8 mouse cellular contexts compared by ENCODE assay signal in the genomic region with DNA sequence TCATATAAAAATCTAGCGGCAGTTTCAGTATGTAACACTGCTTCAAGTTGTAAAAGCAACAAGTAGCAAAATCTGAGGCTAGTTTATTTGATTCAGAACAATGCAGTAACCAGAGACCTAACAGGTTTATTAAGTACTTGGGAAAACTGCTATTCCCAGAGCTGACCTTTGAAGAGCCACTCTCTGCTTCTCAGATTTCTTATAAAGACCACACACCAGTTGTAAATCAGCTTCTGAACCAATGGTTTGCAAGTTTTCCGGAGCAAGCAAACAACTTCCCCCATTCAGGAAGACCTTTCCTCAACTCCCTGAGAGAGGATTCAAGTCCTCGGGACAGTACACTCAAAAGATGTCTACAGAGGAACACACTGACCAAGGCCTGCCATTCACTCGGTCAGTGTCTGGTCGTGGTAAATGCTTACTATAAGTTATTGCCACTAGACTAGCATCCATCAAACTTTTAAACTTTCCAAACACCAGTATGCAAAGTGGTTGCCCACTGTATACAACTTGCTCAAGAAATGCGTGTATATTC. TPM values are rescaled to one million over a fixed set of nuclear protein-coding genes. Genes with fewer than 3 reads are reported as not detected.
A peak's percentile ranks its signal among the peaks of the same experiment; 100 is the strongest.
DNase-seq lines count a peak whose midpoint lies in the region; ATAC-seq and TF ChIP-seq lines count a peak whose summit lies in the region.

No protein-coding gene starts in this region.

- no peak for TF ChIP-seq POLR2A in liver, adult 2 months (IDR thresholded peaks at IDR 0.05; ENCODE audit: extremely low read depth, insufficient read depth, low read length)
- TF ChIP-seq POLR2A in olfactory bulb, adult 2 months (IDR thresholded peaks at IDR 0.05; ENCODE audit: insufficient read depth, low read depth, low read length), result no peak

- H3K27ac ChIP-seq in liver, adult 2 months (replicated peaks; ENCODE audit: insufficient read depth, low read depth, low read length), result peak overlapping the region; percentile 20
- H3K27ac ChIP-seq in embryonic facial prominence, embryonic 13.5 days, result peak overlapping the region; percentile 98
- peak overlapping the region; percentile 97 for H3K27ac ChIP-seq in limb, embryonic 11.5 days (replicated peaks; ENCODE audit: low read depth, low read length)
- H3K27ac ChIP-seq in olfactory bulb, adult 2 months (ENCODE audit: insufficient read depth, low read depth, low read length), result no peak overlapping the region

- no peaks in the 10 kb centered on the region for H3K27me3 ChIP-seq in liver, adult 2 months (ENCODE audit: control insufficient read depth, insufficient read depth, low read length)
- H3K27me3 ChIP-seq in embryonic facial prominence, embryonic 13.5 days, result no peaks in the 10 kb centered on the region
- no peaks in the 10 kb centered on the region for H3K27me3 ChIP-seq in limb, embryonic 11.5 days (ENCODE audit: control insufficient read depth, insufficient read depth, low read length)

- H3K79me2 ChIP-seq in liver, adult 2 months (ENCODE audit: control insufficient read depth, insufficient read depth, low read length), result peaks cover 28% of the 10 kb centered on the region; the same call in 1 of the 2 replicates

- 7% methylated on average over 6 of the region's 6 CpGs for WGBS in liver, adult 2 months
- WGBS in embryonic facial prominence, embryonic 13.5 days, result 18% methylated on average over 6 of the region's 6 CpGs
- WGBS in limb, embryonic 11.5 days, result 7% methylated on average over 6 of the region's 6 CpGs
- 18% methylated on average over 6 of the region's 6 CpGs for WGBS in olfactory bulb, adult 2 months

- no peak for ATAC-seq in embryonic facial prominence, embryonic 13.5 days (ENCODE audit: insufficient number of reproducible peaks, insufficient read depth, low FRiP score, low TSS enrichment, low read depth)
- no peak for ATAC-seq in limb, embryonic 11.5 days (ENCODE audit: insufficient number of reproducible peaks, low FRiP score, low TSS enrichment, low read depth)

- H3K9me3 ChIP-seq in embryonic facial prominence, embryonic 13.5 days, result no peaks in the 10 kb centered on the region
- H3K9me3 ChIP-seq in limb, embryonic 11.5 days (ENCODE audit: control insufficient read depth, low read length), result no peaks in the 10 kb centered on the region

- peak; percentile 36 for DNase-seq in liver, adult 2 months (ENCODE audit: extremely low read depth, low read depth, low spot score)
- no peak for DNase-seq in liver
- peak; percentile 40 for DNase-seq in limb, embryonic 11.5 days (ENCODE audit: low spot score)
- DNase-seq in gastrocnemius, adult 18-20 months (ENCODE audit: low spot score), result no peak
- DNase-seq in thymus, postnatal 36 days, result no peak
- no peak for DNase-seq in retina, postnatal 1 day

- H3K9ac ChIP-seq in liver, adult 2 months (ENCODE audit: low read depth, low read length), result peak overlapping the region; percentile 100
- peak overlapping the region; percentile 99 for H3K9ac ChIP-seq in embryonic facial prominence, embryonic 13.5 days
- H3K9ac ChIP-seq in limb, embryonic 11.5 days (ENCODE audit: low read length), result no peak overlapping the region

- peak overlapping the region; percentile 75 for H3K4me2 ChIP-seq in embryonic facial prominence, embryonic 13.5 days
- H3K4me2 ChIP-seq in limb, embryonic 11.5 days (ENCODE audit: low read depth, severe bottlenecking), result peak overlapping the region; percentile 71

- no peaks in the 10 kb centered on the region for H3K36me3 ChIP-seq in liver, adult 2 months (ENCODE audit: control insufficient read depth, insufficient read depth, low read length)
- peaks cover 9% of the 10 kb centered on the region; the same call in 1 of the 2 replicates for H3K36me3 ChIP-seq in embryonic facial prominence, embryonic 13.5 days
- H3K36me3 ChIP-seq in limb, embryonic 11.5 days (ENCODE audit: control insufficient read depth, insufficient read depth, low read length), result no peaks in the 10 kb centered on the region

- peaks cover 22% of the 10 kb centered on the region for H3K4me1 ChIP-seq in liver, adult 2 months (ENCODE audit: control insufficient read depth, insufficient read depth, low read length)
- peaks cover 46% of the 10 kb centered on the region for H3K4me1 ChIP-seq in embryonic facial prominence, embryonic 13.5 days
- H3K4me1 ChIP-seq in limb, embryonic 11.5 days (ENCODE audit: control insufficient read depth, insufficient read depth, low read length), result peaks cover 10% of the 10 kb centered on the region; the same call in 1 of the 2 replicates
- H3K4me1 ChIP-seq in olfactory bulb, adult 2 months (ENCODE audit: control insufficient read depth, insufficient read depth, low read length), result peaks cover 8% of the 10 kb centered on the region

- TF ChIP-seq CTCF in liver, adult 2 months (IDR thresholded peaks at IDR 0.05; ENCODE audit: low read depth, low read length), result no peak
- no peak for TF ChIP-seq CTCF in olfactory bulb, adult 2 months (IDR thresholded peaks at IDR 0.05; ENCODE audit: insufficient read depth, low read depth, low read length)

- H3K4me3 ChIP-seq in liver, adult 2 months (ENCODE audit: insufficient read depth, low read depth, low read length), result peak overlapping the region; percentile 98
- H3K4me3 ChIP-seq in embryonic facial prominence, embryonic 13.5 days, result peak overlapping the region; percentile 91
- peak overlapping the region; percentile 85 for H3K4me3 ChIP-seq in limb, embryonic 11.5 days (ENCODE audit: low read depth, low read length)
- peak overlapping the region; percentile 95 for H3K4me3 ChIP-seq in olfactory bulb, adult 2 months (ENCODE audit: insufficient read depth, low read depth, low read length)

RNA-seq across cellular contexts. Expression of a gene that starts 1.6 kb away (rescaled TPM):
- 12.2 and 14.3 TPM in 2 replicates for total RNA-seq in liver, adult 2 months (2014; rRNA removed)
- polyA plus RNA-seq in liver, adult 2 months (2012; rRNA removed), result 5.4 TPM in 2 replicates
- 7.7 and 8.8 TPM in 2 replicates for polyA plus RNA-seq in embryonic facial prominence, embryonic 13.5 days (2015; fragmentation: Nextera tagmentation; extraction: Ambion mirVana)
- 6.5 and 6.8 TPM in 2 replicates for polyA plus RNA-seq in limb, embryonic 11.5 days (2014; fragmentation: Nextera tagmentation; extraction: Ambion mirVana)
- polyA plus RNA-seq in olfactory bulb, adult 2 months (2012; ENCODE audit: insufficient read depth, insufficient read length, low replicate concordance, missing spikeins), result not detected in 2 replicates
- total RNA-seq in gastrocnemius, adult 18-20 months (2021), result 10 to 100 TPM; 47.4 to 47.8 TPM

Comparison
In these comparisons a context has a peak if more than half of its experiments do, and no peak if none do; other contexts are left out.
1. DNase-seq: peak in liver, adult 2 months (single experiment) and limb, embryonic 11.5 days (single experiment); none in liver (single experiment), gastrocnemius, adult 18-20 months (single experiment), thymus, postnatal 36 days (0 of 2) and retina, postnatal 1 day (single experiment).
2. Peak in every context shown above with its lines, with median percentiles within 50 percentile points of each other: H3K4me3 ChIP-seq.